Mouse (Mus musculus): ENCODE measurements around the gene Zdhhc16.
"Not testable (repeated sequence)": the region's sequence is repeated elsewhere in the genome, so short reads cannot be mapped to it uniquely, and the experiment has no call there.

Zdhhc16 gene

GRCm38 (mm10) chr19:41913774-41914591, 19.3 kb upstream of the Zdhhc16 start:
- DNase-seq (ENCODE audit: low spot score in 2 of 2), result no peak

- DNase-seq (ENCODE audit: low spot score in 2 of 2), result not testable (repeated sequence)
Measured at GRCm38 (mm10) chr19:41914592-41914882, 18.7 kb upstream of the Zdhhc16 start.

- DNase-seq (ENCODE audit: low spot score in 2 of 2), result no peak
Measured at GRCm38 (mm10) chr19:41915294-41915693, 18.0 kb upstream of the Zdhhc16 start.

GRCm38 (mm10) chr19:41916853-41917252, 16.4 kb upstream of the Zdhhc16 start:
- DNase-seq (ENCODE audit: low spot score in 2 of 2), result no peak

GRCm38 (mm10) chr19:41919471-41919870, 13.8 kb upstream of the Zdhhc16 start:
- no peak for DNase-seq (ENCODE audit: low spot score in 2 of 2)

GRCm38 (mm10) chr19:41920412-41921067, 12.7 kb upstream of the Zdhhc16 start:
- no peak for DNase-seq (ENCODE audit: low spot score in 2 of 2)

- peak in 1 of 2 experiments; percentile 24 for DNase-seq (ENCODE audit: low spot score in 2 of 2)
Measured at GRCm38 (mm10) chr19:41932686-41933085, 594 bp upstream of the Zdhhc16 start.

GRCm38 (mm10) chr19:41934124-41934523, 844 bp downstream of the Zdhhc16 start:
- DNase-seq (ENCODE audit: low spot score in 2 of 2), result no peak

GRCm38 (mm10) chr19:41935921-41936320, 2.6 kb downstream of the Zdhhc16 start:
- no peak for DNase-seq (ENCODE audit: low spot score in 2 of 2)

- no peak for DNase-seq (ENCODE audit: low spot score in 2 of 2)
Measured at GRCm38 (mm10) chr19:41938539-41938938, 5.3 kb downstream of the Zdhhc16 start.

GRCm38 (mm10) chr19:41943841-41944240, 10.6 kb downstream of the Zdhhc16 start:
- no peak for DNase-seq (ENCODE audit: low spot score in 2 of 2)

- DNase-seq (ENCODE audit: low spot score in 2 of 2), result no peak
Measured at GRCm38 (mm10) chr19:41952287-41952686, 19.0 kb downstream of the Zdhhc16 start.

GRCm38 (mm10) chr19:41953574-41953973, 20.3 kb downstream of the Zdhhc16 start:
- DNase-seq (ENCODE audit: low spot score in 2 of 2), result no peak

GRCm38 (mm10) chr19:41969618-41970017, 36.3 kb downstream of the Zdhhc16 start:
- no peak for DNase-seq (ENCODE audit: low spot score in 2 of 2)

- DNase-seq (ENCODE audit: low spot score in 2 of 2), result peak; percentile 24 to 31
Measured at GRCm38 (mm10) chr19:41973891-41974794, 40.9 kb downstream of the Zdhhc16 start.

- DNase-seq (ENCODE audit: low spot score in 2 of 2), result peak in 1 of 2 experiments; percentile 39
Measured at GRCm38 (mm10) chr19:41980422-41980818, 47.1 kb downstream of the Zdhhc16 start.

- DNase-seq (ENCODE audit: low spot score in 2 of 2), result peak; percentile 99
Measured at GRCm38 (mm10) chr19:41980819-41981594, 47.7 kb downstream of the Zdhhc16 start, which contains the start of gene Mms19. TSS of gene Mms19 (minus strand) at chr19:41981157.

GRCm38 (mm10) chr19:41981595-41981927, 48.3 kb downstream of the Zdhhc16 start, which contains the start of gene Ubtd1:
TSS of gene Ubtd1 (plus strand) at chr19:41981763.
- DNase-seq (ENCODE audit: low spot score in 2 of 2), result no peak

GRCm38 (mm10) chr19:41981931-41982790, 48.9 kb downstream of the Zdhhc16 start:
- DNase-seq (ENCODE audit: low spot score in 2 of 2), result no peak

- no peak for DNase-seq (ENCODE audit: low spot score in 2 of 2)
Measured at GRCm38 (mm10) chr19:41982791-41983150, 49.5 kb downstream of the Zdhhc16 start.

Measured in frontal cortex, postnatal 10 days (tissue).